Mouse (Mus musculus) lung, embryonic 14.5 days (tissue): ENCODE results near the gene Dlg5. TPM values are rescaled to one million over a fixed set of nuclear protein-coding genes. Genes with fewer than 3 reads are reported as not detected.
A peak's percentile ranks its signal among the peaks of the same experiment; 100 is the strongest.

ENCODE experiments used
- ATAC-seq: fragments of 200-750 bp; cut with Nextera tagmentation; 2 replicates; pipeline ENCODE4 v1.8.0; 2017; ENCODE audit warnings: mild to moderate bottlenecking, moderate TSS enrichment, moderate library complexity; ENCODE audit not compliant: insufficient read depth
- DNase-seq: peaks from one replicate; pipeline ENCODE4 v3.0.0-alpha.2; 2015
- H3K27ac ChIP-seq: fragments of 300-500 bp; sonication (generic); 2 replicates; pipeline ENCODE4 v1.5.1; 2014; ENCODE audit warnings: low read depth, mild to moderate bottlenecking, moderate library complexity
- H3K27me3 ChIP-seq: fragments of 300-500 bp; sonication (generic); 2 replicates; pipeline ENCODE4 v1.6.1; 2014; ENCODE audit warnings: low read length, control low read depth; ENCODE audit not compliant: insufficient read depth
- H3K36me3 ChIP-seq: fragments of 300-500 bp; sonication (generic); 2 replicates; pipeline ENCODE4 v1.6.1; 2014; ENCODE audit warnings: control low read depth; ENCODE audit not compliant: insufficient read depth
- H3K4me1 ChIP-seq: fragments of 300-500 bp; sonication (generic); 2 replicates; pipeline ENCODE4 v1.6.1; 2014; ENCODE audit warnings: antibody characterized with exemption, control low read depth; ENCODE audit not compliant: insufficient read depth
- H3K4me2 ChIP-seq: fragments of 300-500 bp; sonication (generic); 2 replicates; pipeline ENCODE4 v1.6.1; 2014; ENCODE audit warnings: mild to moderate bottlenecking
- H3K4me3 ChIP-seq: fragments of 300-500 bp; sonication (generic); 2 replicates; pipeline ENCODE4 v1.5.1; 2014; ENCODE audit warnings: low read depth, low read length
- H3K9ac ChIP-seq: fragments of 300-500 bp; sonication (generic); 2 replicates; pipeline ENCODE4 v1.6.1; 2014
- H3K9me3 ChIP-seq: fragments of 300-500 bp; sonication (generic); 2 replicates; pipeline ENCODE4 v1.6.1; 2016; ENCODE audit warnings: low read depth, low read length, control low read depth
- CTCF ChIP-seq: IDR thresholded peaks from 2 replicates; pipeline ENCODE4 v1.5.1; 2016; ENCODE audit warnings: antibody characterized with exemption, low read depth
- WGBS: fragments of 180-500 bp; shearing (Covaris S2); extraction: QIAGEN DNeasy Blood & Tissue Kit; methylation state at CpG from one replicate; pipeline ENCODE4 v1.1.7; 2014; 5-methylcytosine and 5-hydroxymethylcytosine counted together
- polyA plus RNA-seq: library from polyadenylated mRNA; unstranded; fragments of >200 nt; fragmentation: Nextera tagmentation; extraction: Ambion mirVana; gene quantifications from 2 replicates; pipeline ENCODE4 v1.2.1, GENCODE M21; 2014

Dlg5 gene
- polyA plus RNA-seq, 1 experiment from 2014 or later = 28.9 TPM

DNA sequence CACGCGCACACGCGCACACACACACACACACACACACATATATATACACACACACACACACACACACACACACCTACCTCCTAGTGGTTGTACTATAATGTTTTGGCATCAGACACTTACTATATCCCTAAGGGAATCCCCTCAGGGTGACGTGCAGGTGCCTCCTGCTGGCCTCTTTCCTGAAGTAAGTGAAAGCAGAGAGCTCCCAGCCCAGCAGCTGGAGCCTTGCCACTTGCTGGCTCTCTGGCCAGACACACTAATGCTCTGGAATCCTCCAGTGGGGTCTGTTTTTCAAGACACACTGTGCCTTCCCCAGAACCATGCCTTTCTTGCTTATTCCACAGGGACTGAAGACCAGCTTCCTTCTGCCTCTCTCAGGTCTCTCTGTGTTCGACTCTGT lies 48.8 kb downstream of the Dlg5 start:
- ATAC-seq = no peak
- no peak overlapping the region for H3K27ac ChIP-seq

DNA sequence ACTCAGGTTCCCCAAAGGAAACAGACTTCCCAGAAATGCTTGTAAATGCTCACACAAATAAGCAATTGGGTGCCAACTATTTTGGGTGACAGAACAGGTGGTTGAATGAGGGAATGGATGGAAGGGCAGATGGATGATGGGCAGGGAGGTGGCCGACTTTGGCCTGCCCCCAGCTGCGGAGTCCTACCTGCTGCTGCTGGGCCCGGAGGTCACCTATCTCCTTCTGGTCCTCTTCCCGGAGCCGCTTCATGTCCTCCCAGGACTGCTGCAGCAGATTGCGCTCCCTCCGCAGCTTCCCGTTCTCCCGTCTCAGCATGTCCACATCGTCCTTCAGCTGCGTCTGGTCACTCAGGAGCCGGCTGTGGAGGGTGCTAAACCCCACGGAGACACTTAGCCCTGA lies 55.6 kb downstream of the Dlg5 start:
- 82% methylated on average over 13 of the region's 13 CpGs for WGBS
- Histone ChIP-seq H3K4me3 (no peak overlapping the region), H3K9me3 (no peaks in the 10 kb centered on the region), H3K36me3 (peaks cover 24% of the 10 kb centered on the region; the same call in 1 of the 2 replicates), H3K4me1 (no peaks in the 10 kb centered on the region), H3K4me2 (no peak overlapping the region), H3K9ac (no peak overlapping the region), H3K27ac (no peak overlapping the region), H3K27me3 (no peaks in the 10 kb centered on the region)
- ATAC-seq (no peak), DNase-seq (no peak)
- TF ChIP-seq CTCF = no peak

More for the DNA sequence above, 48.8 kb downstream of the Dlg5 start:
- H3K4me3 ChIP-seq = no peak overlapping the region
- no peaks in the 10 kb centered on the region for H3K27me3 ChIP-seq
- WGBS = 85% methylated on average over 6 of the region's 6 CpGs
- no peak for DNase-seq
- peaks cover 12% of the 10 kb centered on the region for H3K36me3 ChIP-seq
- no peaks in the 10 kb centered on the region; the same call in 1 of the 2 replicates for H3K4me1 ChIP-seq
- H3K9me3 ChIP-seq = no peaks in the 10 kb centered on the region
- H3K9ac ChIP-seq = no peak overlapping the region
- no peak overlapping the region for H3K4me2 ChIP-seq
- TF ChIP-seq CTCF = no peak

DNA sequence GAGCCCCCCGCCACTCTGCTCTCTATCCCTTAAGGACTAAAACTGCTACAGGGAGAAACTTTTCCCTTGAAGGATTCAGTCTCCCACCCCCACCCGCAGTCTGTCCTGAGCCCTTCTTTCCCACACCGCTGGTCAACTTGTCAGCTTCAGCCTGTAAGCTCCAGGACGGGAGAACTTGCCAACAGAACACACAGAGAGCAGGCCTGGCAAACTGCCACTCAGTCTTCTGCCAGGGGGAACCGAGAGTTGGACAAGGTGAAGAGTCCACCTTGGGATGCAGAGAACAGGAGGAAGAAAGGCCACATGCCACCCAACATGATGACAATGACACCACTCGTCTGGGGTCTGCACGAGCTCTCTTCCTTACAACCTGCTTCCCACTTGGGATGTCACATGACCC lies 56.1 kb downstream of the Dlg5 start:
- Histone ChIP-seq H3K27ac (no peak overlapping the region), H3K4me2 (no peak overlapping the region), H3K4me1 (no peaks in the 10 kb centered on the region), H3K36me3 (peaks cover 24% of the 10 kb centered on the region; the same call in 1 of the 2 replicates), H3K9ac (no peak overlapping the region), H3K9me3 (no peaks in the 10 kb centered on the region), H3K27me3 (no peaks in the 10 kb centered on the region), H3K4me3 (no peak overlapping the region)
- no peak for TF ChIP-seq CTCF
- ATAC-seq = no peak
- 50% methylated on average over 7 of the region's 7 CpGs for WGBS
- peak; percentile 32 for DNase-seq

DNA sequence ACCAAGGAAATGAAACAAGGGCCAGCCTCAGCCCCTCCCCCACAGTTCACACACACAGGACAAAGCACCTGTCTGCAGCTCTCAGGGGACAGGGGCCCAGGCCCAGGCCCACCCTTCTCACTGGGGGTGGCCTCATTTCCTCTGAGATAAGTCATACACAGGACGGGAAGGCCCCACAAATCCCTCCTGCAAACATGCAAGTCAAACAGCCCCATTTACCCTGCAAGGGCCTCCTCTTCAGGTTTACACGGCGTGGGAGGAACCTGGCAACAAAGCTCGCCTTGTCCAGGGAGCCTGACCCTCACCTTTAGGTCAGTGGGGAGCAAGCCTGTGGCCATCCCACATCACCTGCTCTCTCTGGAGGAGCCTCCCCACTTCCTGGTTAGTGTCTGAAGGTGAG lies 60.2 kb downstream of the Dlg5 start:
- Histone ChIP-seq H3K4me1 (no peaks in the 10 kb centered on the region), H3K9ac (no peak overlapping the region), H3K27ac (peak overlapping the region; percentile 60), H3K4me2 (no peak overlapping the region), H3K9me3 (no peaks in the 10 kb centered on the region), H3K27me3 (no peaks in the 10 kb centered on the region), H3K4me3 (no peak overlapping the region), H3K36me3 (peaks cover 15% of the 10 kb centered on the region; the same call in 1 of the 2 replicates)
- DNase-seq = peak; percentile 8
- no peak for TF ChIP-seq CTCF
- 43% methylated on average over 4 of the region's 4 CpGs for WGBS
- ATAC-seq = no peak

DNA sequence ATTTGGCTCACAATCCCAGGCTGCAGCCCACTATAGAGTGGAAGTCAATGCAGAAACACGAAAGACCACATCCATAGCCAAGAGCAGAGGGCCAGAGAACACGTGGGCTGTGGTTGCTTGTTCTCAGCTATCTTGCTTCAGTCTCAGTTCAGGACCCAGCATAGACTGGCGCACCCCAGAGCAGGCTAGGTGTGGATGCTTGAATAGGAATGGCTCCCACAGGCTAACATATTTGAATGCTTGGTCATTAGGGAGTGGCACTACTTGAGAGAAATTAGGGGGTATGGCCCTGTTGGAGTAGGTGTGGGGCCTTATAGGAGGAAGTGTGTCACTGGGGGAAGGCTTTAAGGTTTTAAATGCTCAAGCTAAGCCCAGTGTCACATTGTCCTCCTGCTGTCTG lies 62.8 kb downstream of the Dlg5 start:
- no peak for ATAC-seq
- 81% methylated on average over 3 of the region's 3 CpGs for WGBS

DNA sequence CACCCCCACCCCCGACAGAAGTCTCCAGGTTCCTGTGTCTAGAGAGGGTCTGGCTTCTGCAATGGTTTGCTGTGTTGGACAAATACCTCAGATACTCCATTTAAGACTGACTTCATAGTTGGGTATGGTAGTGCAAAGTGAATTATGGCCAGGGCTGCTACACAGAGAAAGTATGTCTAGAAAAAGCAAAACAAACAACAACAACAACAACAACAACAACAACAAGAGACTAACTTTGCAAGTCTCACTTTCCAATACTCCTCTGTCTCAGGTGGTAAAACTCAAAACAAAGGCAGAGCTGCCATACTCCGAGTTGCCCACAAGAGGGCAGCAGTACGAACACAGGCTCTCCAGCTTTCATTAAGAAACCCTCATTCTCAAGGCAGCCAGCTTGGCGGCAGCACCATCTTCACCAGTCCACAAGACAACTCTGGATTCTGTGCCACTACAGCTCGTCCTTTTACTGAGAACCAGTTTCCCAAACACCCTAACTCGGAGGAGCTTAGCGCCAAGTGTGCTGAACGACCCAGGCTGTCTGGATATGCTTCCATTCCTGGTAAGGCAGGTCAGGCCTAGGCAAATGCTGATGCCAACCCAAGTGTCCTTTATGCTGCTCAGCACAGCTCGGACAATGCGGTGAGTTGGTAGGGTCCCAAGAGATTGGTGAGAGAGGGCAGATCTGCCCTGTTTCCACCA lies 63.8 kb downstream of the Dlg5 start:
- H3K4me3 ChIP-seq = no peak overlapping the region
- TF ChIP-seq CTCF = peak; percentile 97
- DNase-seq (peak; percentile 88), ATAC-seq (peak; percentile 45)
- peaks cover 10% of the 10 kb centered on the region; the same call in 1 of the 2 replicates for H3K36me3 ChIP-seq
- H3K9me3 ChIP-seq = no peaks in the 10 kb centered on the region
- 24% methylated on average over 10 of the region's 10 CpGs for WGBS
- H3K27me3 ChIP-seq = no peaks in the 10 kb centered on the region
- no peak overlapping the region for H3K9ac ChIP-seq
- no peaks in the 10 kb centered on the region for H3K4me1 ChIP-seq
- H3K4me2 ChIP-seq = no peak overlapping the region
- no peak overlapping the region for H3K27ac ChIP-seq

More for the DNA sequence above, 62.8 kb downstream of the Dlg5 start:
- Histone ChIP-seq H3K4me2 (no peak overlapping the region), H3K36me3 (peaks cover 4% of the 10 kb centered on the region; the same call in 1 of the 2 replicates), H3K27me3 (no peaks in the 10 kb centered on the region), H3K9ac (no peak overlapping the region), H3K4me3 (no peak overlapping the region), H3K4me1 (no peaks in the 10 kb centered on the region), H3K27ac (no peak overlapping the region), H3K9me3 (no peaks in the 10 kb centered on the region)
- no peak for DNase-seq
- no peak for TF ChIP-seq CTCF

DNA sequence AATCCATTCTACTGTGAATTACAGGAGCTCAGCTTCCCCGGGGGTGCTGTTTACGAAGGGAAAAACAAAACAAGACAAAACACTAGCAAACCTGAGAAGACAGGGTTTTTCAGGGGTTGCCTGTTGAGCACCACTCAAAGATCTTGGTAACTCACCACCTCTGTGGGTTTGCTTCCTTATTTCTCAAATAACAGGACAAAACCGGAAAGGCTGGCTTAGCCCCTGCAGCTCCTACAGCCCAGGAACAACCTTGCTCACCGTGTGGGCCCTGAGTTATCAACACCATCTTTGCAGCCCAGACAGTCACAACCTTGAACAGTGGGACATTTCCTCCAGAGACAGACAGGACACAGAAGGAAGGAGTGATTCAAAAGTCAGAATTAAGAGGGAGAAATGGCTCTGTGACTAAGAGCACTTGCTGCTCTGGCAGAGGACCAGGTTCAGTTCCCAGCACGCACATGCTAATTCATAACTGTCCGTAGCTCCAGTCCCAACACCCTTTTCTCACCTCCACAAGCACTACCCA lies 66.2 kb downstream of the Dlg5 start:
- Histone ChIP-seq H3K4me3 (no peak overlapping the region), H3K4me2 (no peak overlapping the region), H3K9me3 (no peaks in the 10 kb centered on the region), H3K27me3 (no peaks in the 10 kb centered on the region), H3K9ac (no peak overlapping the region), H3K36me3 (peaks cover 30% of the 10 kb centered on the region; the same call in 1 of the 2 replicates), H3K27ac (no peak overlapping the region), H3K4me1 (no peaks in the 10 kb centered on the region)
- TF ChIP-seq CTCF = no peak
- DNase-seq = no peak
- 75% methylated on average over 6 of the region's 6 CpGs for WGBS
- no peak for ATAC-seq
